Mouse (Mus musculus): ENCODE data around the gene Dapk2. TPM values are rescaled to one million over a fixed set of nuclear protein-coding genes. Genes with fewer than 3 reads are reported as not detected.
"Not testable (repeated sequence)": the region's sequence is repeated elsewhere in the genome, so short reads cannot be mapped to it uniquely, and the experiment has no call there.

Gene Dapk2
- polyA plus RNA-seq, 1 experiment, result not detected

DNA sequence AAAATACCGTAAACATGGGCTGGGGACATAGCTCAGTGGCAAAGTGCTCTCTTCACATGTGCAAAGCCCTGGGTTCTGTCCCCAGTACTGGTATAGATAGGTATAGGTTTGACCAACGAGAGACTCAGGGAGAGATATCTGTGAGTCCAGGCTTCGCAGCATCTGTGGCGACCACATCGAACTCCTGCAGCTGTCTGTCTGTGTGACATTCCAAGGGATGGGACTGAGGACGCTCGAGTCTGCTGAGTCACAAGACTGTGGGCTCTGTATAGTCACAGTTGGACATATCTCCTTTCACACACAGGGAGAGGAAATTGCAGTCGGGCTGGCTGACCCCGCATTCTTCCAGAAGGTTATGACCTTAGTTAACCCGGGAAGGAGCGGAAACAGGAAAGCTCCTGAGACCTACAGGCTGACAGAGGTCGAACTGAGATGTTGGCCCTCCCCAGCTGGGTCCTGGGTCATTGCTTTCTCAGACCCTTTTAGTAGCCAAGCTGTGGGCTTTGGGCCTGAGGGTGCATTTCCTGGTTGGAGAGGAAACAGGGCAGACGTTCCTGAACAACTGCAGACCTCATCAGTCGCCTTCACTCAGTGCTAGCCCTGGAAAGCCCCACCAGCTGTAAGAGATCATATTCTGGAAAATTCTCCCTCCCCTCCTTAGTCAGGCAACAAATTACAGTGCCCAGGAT is 118.8 kb downstream of the Dapk2 start:
- TF ChIP-seq CTCF (IDR thresholded peaks at IDR 0.05; ENCODE audit: low read depth, low read length) (no peak), POLR2A (IDR thresholded peaks at IDR 0.05; ENCODE audit: borderline replicate concordance, low read depth, low read length) (no peak)
- H3K27ac ChIP-seq (ENCODE audit: insufficient read depth, low read depth, low read length), result no peak overlapping the region
- no peak overlapping the region for H3K4me3 ChIP-seq (ENCODE audit: insufficient read depth, low read length)
- H3K4me1 ChIP-seq (ENCODE audit: control insufficient read depth, insufficient read depth, low read length), result peaks cover 19% of the 10 kb centered on the region

DNA sequence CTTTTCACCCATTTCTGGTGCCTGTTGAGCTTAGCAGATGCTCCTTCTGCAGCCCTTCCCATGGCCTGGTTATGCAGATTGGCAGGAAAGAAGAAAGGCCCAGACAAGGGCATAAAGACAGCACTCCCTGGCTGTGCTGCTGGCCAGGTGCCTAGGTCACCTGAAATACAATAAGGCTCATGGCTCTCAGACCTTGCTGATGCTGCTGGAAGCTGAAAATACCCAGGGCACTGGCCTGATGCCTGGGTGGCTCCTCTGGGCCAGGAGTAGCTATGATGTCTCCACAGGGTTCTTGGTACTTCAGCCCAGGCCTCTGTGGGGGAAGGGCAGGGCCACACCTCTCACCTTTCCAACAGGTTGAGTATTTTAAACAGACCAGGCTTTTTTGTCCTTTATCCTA is 121.6 kb downstream of the Dapk2 start:
- H3K4me3 ChIP-seq (ENCODE audit: insufficient read depth, low read length), result no peak overlapping the region
- no peak overlapping the region for H3K27ac ChIP-seq (ENCODE audit: insufficient read depth, low read depth, low read length)
- peaks cover 15% of the 10 kb centered on the region for H3K4me1 ChIP-seq (ENCODE audit: control insufficient read depth, insufficient read depth, low read length)
- no peak for TF ChIP-seq CTCF (IDR thresholded peaks at IDR 0.05; ENCODE audit: low read depth, low read length)
- no peak for TF ChIP-seq POLR2A (IDR thresholded peaks at IDR 0.05; ENCODE audit: borderline replicate concordance, low read depth, low read length)

DNA sequence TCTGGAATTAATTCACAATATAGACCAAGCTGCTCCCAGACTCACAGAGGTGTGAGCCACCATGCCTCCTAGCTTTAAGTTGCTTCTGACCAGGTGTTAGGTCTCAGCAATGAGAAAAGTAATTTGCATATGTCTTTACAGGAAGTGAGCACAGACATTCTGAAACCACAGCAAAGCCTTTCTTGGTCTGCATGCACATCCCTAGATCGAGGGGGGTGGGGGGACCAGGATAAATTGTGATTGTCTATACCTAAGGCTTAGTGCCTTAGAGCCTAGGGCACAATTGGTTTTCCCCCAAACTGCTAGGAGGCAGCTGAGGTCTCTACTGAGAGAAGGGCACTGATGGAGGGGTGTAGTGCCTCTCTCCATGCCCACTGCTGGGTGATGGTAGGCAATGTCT is 122.5 kb downstream of the Dapk2 start:
- H3K4me1 ChIP-seq (ENCODE audit: control insufficient read depth, insufficient read depth, low read length), result peaks cover 15% of the 10 kb centered on the region
- no peak overlapping the region for H3K27ac ChIP-seq (ENCODE audit: insufficient read depth, low read depth, low read length)
- TF ChIP-seq POLR2A (IDR thresholded peaks at IDR 0.05; ENCODE audit: borderline replicate concordance, low read depth, low read length) (no peak), CTCF (IDR thresholded peaks at IDR 0.05; ENCODE audit: low read depth, low read length) (no peak)
- H3K4me3 ChIP-seq (ENCODE audit: insufficient read depth, low read length), result no peak overlapping the region

- Histone ChIP-seq H3K27ac (ENCODE audit: insufficient read depth, low read depth, low read length) (no peak overlapping the region), H3K4me3 (ENCODE audit: insufficient read depth, low read length) (no peak overlapping the region), H3K4me1 (ENCODE audit: control insufficient read depth, insufficient read depth, low read length) (peaks cover 15% of the 10 kb centered on the region)
- no peak for TF ChIP-seq POLR2A (IDR thresholded peaks at IDR 0.05; ENCODE audit: borderline replicate concordance, low read depth, low read length)
- TF ChIP-seq CTCF (IDR thresholded peaks at IDR 0.05; ENCODE audit: low read depth, low read length), result no peak
Observed at GRCm38 (mm10) chr9:66281501-66281951, 123.5 kb downstream of the Dapk2 start.

- no peak overlapping the region for H3K4me3 ChIP-seq (ENCODE audit: insufficient read depth, low read length)
- TF ChIP-seq POLR2A (IDR thresholded peaks at IDR 0.05; ENCODE audit: borderline replicate concordance, low read depth, low read length), result no peak
- no peak for TF ChIP-seq CTCF (IDR thresholded peaks at IDR 0.05; ENCODE audit: low read depth, low read length)
- no peak overlapping the region for H3K27ac ChIP-seq (ENCODE audit: insufficient read depth, low read depth, low read length)
- H3K4me1 ChIP-seq (ENCODE audit: control insufficient read depth, insufficient read depth, low read length), result peaks cover 6% of the 10 kb centered on the region
Observed at GRCm38 (mm10) chr9:66282582-66282981, 124.6 kb downstream of the Dapk2 start.

DNA sequence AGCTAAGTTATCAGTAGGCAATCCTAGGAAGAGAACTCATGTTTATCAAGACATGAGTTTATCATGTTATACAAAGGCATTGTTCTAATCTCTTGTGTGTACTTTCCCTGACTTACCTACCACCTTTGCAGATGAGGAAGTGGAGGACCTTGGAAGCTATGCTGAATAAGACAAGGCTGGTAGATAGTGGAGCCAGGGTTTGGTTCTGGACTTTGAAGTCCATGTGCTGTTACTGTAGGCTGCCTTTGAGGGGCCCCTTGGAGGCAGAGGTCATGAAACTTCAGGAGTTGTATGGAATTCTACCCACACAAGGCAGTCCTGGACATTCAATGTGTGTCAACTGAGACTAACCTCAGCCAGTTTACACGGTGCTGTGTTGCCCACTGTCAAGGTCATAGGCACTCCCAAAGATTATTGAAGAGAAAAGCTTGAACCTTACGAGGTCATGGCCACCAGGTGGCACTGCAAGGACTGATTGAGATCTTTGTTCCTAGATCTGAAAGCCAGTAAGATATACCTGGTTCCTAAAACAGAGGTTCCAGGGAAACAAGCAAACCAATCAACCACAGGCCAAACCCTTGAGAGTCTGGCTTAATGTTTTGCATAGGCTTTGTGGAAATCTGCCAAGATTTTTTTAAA is 125.7 kb downstream of the Dapk2 start:
- Histone ChIP-seq H3K27ac (ENCODE audit: insufficient read depth, low read depth, low read length) (no peak overlapping the region), H3K4me3 (ENCODE audit: insufficient read depth, low read length) (no peak overlapping the region), H3K4me1 (ENCODE audit: control insufficient read depth, insufficient read depth, low read length) (peaks cover 3% of the 10 kb centered on the region; the same call in 1 of the 2 replicates)
- TF ChIP-seq CTCF (IDR thresholded peaks at IDR 0.05; ENCODE audit: low read depth, low read length) (no peak), POLR2A (IDR thresholded peaks at IDR 0.05; ENCODE audit: borderline replicate concordance, low read depth, low read length) (no peak)

- H3K27ac ChIP-seq (ENCODE audit: insufficient read depth, low read depth, low read length); H3K4me1 ChIP-seq (ENCODE audit: control insufficient read depth, insufficient read depth, low read length): not testable (repeated sequence)
Observed at GRCm38 (mm10) chr9:66285241-66285640, 127.2 kb downstream of the Dapk2 start.

DNA sequence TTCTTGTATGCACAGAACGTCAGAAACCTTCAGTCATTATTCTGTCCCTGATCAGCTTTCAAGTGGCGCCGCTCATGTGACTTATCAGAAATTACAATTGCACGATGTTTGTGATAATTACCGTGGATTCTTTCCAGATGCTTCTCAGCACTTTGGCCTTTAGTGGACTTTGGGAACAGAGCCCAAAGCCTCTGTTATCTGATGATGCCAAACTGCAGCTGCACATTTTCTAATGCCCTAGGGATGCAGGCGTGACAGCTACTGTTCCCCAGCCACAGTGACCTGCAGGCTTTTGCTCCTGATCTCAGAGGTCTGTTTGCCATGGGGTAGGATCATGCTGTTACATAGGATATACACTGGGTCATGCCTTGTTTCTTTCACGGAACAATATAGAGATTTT is 127.9 kb downstream of the Dapk2 start:
- Histone ChIP-seq H3K4me1 (ENCODE audit: control insufficient read depth, insufficient read depth, low read length) (no peaks in the 10 kb centered on the region), H3K4me3 (ENCODE audit: insufficient read depth, low read length) (no peak overlapping the region), H3K27ac (ENCODE audit: insufficient read depth, low read depth, low read length) (no peak overlapping the region)
- TF ChIP-seq POLR2A (IDR thresholded peaks at IDR 0.05; ENCODE audit: borderline replicate concordance, low read depth, low read length), result no peak
- no peak for TF ChIP-seq CTCF (IDR thresholded peaks at IDR 0.05; ENCODE audit: low read depth, low read length)

More at GRCm38 (mm10) chr9:66285241-66285640, 127.2 kb downstream of the Dapk2 start:
- H3K4me3 ChIP-seq (ENCODE audit: insufficient read depth, low read length), result not testable (repeated sequence)

DNA sequence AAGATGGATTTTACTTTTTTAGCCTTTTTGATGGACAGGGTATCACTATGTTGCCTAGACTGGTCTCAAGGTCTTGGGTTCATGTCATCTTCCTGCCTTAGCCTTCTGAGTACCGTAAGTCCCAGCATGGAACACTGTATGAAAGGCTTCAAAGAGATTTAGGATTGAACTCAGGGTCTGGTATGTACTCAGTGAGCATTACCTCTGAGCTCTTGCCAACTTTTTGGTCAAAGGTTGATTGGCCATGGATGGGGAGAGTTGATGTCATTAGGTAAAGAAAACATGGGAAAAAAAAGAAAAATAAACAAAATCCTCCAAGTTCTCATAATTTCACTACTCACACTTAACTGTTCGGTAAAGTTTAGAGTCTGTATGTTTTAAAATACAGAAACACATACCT is 132.7 kb downstream of the Dapk2 start:
- no peak overlapping the region for H3K27ac ChIP-seq (ENCODE audit: insufficient read depth, low read depth, low read length)
- 0 out of 2 replicates have a peak, but pooled peaks cover 4% of the 10 kb centered on the region for H3K4me1 ChIP-seq (ENCODE audit: control insufficient read depth, insufficient read depth, low read length)
- H3K4me3 ChIP-seq (ENCODE audit: insufficient read depth, low read length), result no peak overlapping the region
- TF ChIP-seq POLR2A (IDR thresholded peaks at IDR 0.05; ENCODE audit: borderline replicate concordance, low read depth, low read length) (no peak), CTCF (IDR thresholded peaks at IDR 0.05; ENCODE audit: low read depth, low read length) (no peak)

GRCm38 (mm10) chr9:66293319-66293718 is 135.3 kb downstream of the Dapk2 start:
- H3K4me3 ChIP-seq (ENCODE audit: insufficient read depth, low read length), result no peak overlapping the region
- TF ChIP-seq POLR2A (IDR thresholded peaks at IDR 0.05; ENCODE audit: borderline replicate concordance, low read depth, low read length) (no peak), CTCF (IDR thresholded peaks at IDR 0.05; ENCODE audit: low read depth, low read length) (no peak)
- H3K27ac ChIP-seq (ENCODE audit: insufficient read depth, low read depth, low read length), result no peak overlapping the region
- 0 out of 2 replicates have a peak, but pooled peaks cover 4% of the 10 kb centered on the region for H3K4me1 ChIP-seq (ENCODE audit: control insufficient read depth, insufficient read depth, low read length)
